Mouse (Mus musculus): ENCODE measurements around the gene Rtn4rl1. TPM values are rescaled to one million over a fixed set of nuclear protein-coding genes. Genes with fewer than 3 reads are reported as not detected.

Rtn4rl1 gene
- total and polyA plus RNA-seq, 2 experiments = 1.3 to 9.5 TPM

DNA sequence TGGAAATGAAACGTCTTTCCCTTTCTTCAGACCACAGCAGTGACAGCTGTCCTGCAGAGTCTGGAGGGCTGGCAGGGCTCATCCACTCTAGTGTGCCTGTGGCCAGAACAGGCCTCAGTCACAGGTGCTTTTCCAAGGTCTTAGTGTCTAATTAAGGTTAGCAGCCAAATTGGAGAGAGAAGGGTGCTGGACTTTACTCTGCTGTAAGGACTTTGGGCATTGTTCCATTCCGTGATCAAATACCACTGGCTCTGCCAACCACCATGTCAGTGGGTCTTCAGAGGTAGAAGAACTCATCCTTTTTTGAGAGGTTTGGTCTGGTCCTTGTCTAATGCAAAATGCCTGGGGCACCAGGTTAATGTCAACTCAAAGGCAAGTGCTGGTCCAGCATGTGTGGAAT, 95.5 kb downstream of the Rtn4rl1 start:
- no peaks in the 10 kb centered on the region for H3K27me3 ChIP-seq (ENCODE audit: control insufficient read depth, insufficient read depth, low read length)
- H3K27ac ChIP-seq (replicated peaks; ENCODE audit: insufficient read depth, low read depth, low read length) = no peak overlapping the region
- H3K36me3 ChIP-seq (ENCODE audit: control insufficient read depth, insufficient read depth, low read length) = no peaks in the 10 kb centered on the region
- H3K4me3 ChIP-seq (ENCODE audit: insufficient read depth, low read depth, low read length) = no peak overlapping the region
- H3K9ac ChIP-seq (ENCODE audit: low read depth, low read length) = no peak overlapping the region
- TF ChIP-seq POLR2A (IDR thresholded peaks at IDR 0.05; ENCODE audit: extremely low read depth, insufficient read depth, low read length) (no peak), CTCF (IDR thresholded peaks at IDR 0.05; ENCODE audit: low read depth, low read length) (no peak)
- WGBS = 25% methylated on average over 2 of the region's 2 CpGs
- DNase-seq (ENCODE audit: extremely low read depth, low read depth, low spot score) = peak; percentile 89
- no peaks in the 10 kb centered on the region for H3K79me2 ChIP-seq (ENCODE audit: control insufficient read depth, insufficient read depth, low read length)
- peaks cover 6% of the 10 kb centered on the region for H3K4me1 ChIP-seq (ENCODE audit: control insufficient read depth, insufficient read depth, low read length)

DNA sequence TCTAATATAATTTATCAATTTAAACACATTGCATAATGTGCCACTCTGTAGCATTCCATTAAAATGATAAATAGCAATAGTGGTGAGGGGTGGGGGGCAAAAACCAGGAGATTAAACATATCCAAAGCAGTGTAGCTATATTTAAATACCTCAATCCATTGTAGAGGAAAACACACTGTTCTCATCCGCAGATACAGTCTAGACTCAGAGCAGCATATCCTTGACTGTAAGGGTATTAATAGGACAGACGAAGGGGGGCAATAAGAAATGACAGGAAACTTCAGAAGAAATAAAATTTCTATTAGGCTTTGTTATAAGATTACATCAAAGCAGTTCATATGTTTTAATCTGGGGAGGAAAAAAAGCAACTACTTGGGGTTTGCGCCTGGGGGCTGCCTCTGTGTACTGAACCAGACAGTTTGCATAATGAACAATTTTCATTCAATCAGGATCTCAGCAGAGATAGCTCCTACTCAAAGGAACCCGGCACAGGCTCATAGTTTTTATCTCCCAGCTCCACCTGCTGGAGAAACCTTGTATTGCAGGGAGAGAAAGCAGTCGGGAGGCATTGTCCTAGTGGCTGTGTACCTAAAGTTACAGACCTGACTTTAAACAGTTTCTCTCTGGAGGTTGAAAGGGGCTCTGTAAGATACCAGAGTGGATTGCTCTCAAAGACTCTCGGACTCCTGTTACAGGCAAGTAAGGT, 97.1 kb downstream of the Rtn4rl1 start:
- Histone ChIP-seq H3K79me2 (ENCODE audit: control insufficient read depth, insufficient read depth, low read length) (no peaks in the 10 kb centered on the region), H3K9ac (ENCODE audit: low read depth, low read length) (no peak overlapping the region), H3K27ac (replicated peaks; ENCODE audit: insufficient read depth, low read depth, low read length) (no peak overlapping the region), H3K27me3 (ENCODE audit: control insufficient read depth, insufficient read depth, low read length) (no peaks in the 10 kb centered on the region), H3K4me1 (ENCODE audit: control insufficient read depth, insufficient read depth, low read length) (peaks cover 6% of the 10 kb centered on the region), H3K36me3 (ENCODE audit: control insufficient read depth, insufficient read depth, low read length) (no peaks in the 10 kb centered on the region), H3K4me3 (ENCODE audit: insufficient read depth, low read depth, low read length) (no peak overlapping the region)
- WGBS = 18% methylated on average over 6 of the region's 6 CpGs
- TF ChIP-seq POLR2A (IDR thresholded peaks at IDR 0.05; ENCODE audit: extremely low read depth, insufficient read depth, low read length) = no peak
- peak; percentile 66 for TF ChIP-seq CTCF (IDR thresholded peaks at IDR 0.05; ENCODE audit: low read depth, low read length)
- DNase-seq (ENCODE audit: extremely low read depth, low read depth, low spot score) = peak; percentile 72

- Histone ChIP-seq H3K27me3 (ENCODE audit: control insufficient read depth, insufficient read depth, low read length) (no peaks in the 10 kb centered on the region), H3K36me3 (ENCODE audit: control insufficient read depth, insufficient read depth, low read length) (no peaks in the 10 kb centered on the region), H3K27ac (replicated peaks; ENCODE audit: insufficient read depth, low read depth, low read length) (no peak overlapping the region), H3K9ac (ENCODE audit: low read depth, low read length) (no peak overlapping the region), H3K4me1 (ENCODE audit: control insufficient read depth, insufficient read depth, low read length) (peaks cover 6% of the 10 kb centered on the region), H3K4me3 (ENCODE audit: insufficient read depth, low read depth, low read length) (no peak overlapping the region), H3K79me2 (ENCODE audit: control insufficient read depth, insufficient read depth, low read length) (no peaks in the 10 kb centered on the region)
- DNase-seq (ENCODE audit: extremely low read depth, low read depth, low spot score) = peak; percentile 20
- 51% methylated on average over 25 of the region's 25 CpGs for WGBS
- TF ChIP-seq CTCF (IDR thresholded peaks at IDR 0.05; ENCODE audit: low read depth, low read length) (no peak), POLR2A (IDR thresholded peaks at IDR 0.05; ENCODE audit: extremely low read depth, insufficient read depth, low read length) (no peak)
These were observed 98.0 kb downstream of the Rtn4rl1 start for GRCm38 (mm10) chr11:75291389-75292215.

- TF ChIP-seq CTCF (IDR thresholded peaks at IDR 0.05; ENCODE audit: low read depth, low read length) (no peak), POLR2A (IDR thresholded peaks at IDR 0.05; ENCODE audit: extremely low read depth, insufficient read depth, low read length) (no peak)
- no peak overlapping the region for H3K27ac ChIP-seq (replicated peaks; ENCODE audit: insufficient read depth, low read depth, low read length)
- H3K9ac ChIP-seq (ENCODE audit: low read depth, low read length) = no peak overlapping the region
- no peaks in the 10 kb centered on the region for H3K27me3 ChIP-seq (ENCODE audit: control insufficient read depth, insufficient read depth, low read length)
- H3K4me1 ChIP-seq (ENCODE audit: control insufficient read depth, insufficient read depth, low read length) = peaks cover 6% of the 10 kb centered on the region
- no peak for DNase-seq (ENCODE audit: extremely low read depth, low read depth, low spot score)
- WGBS = 94% methylated on average over 7 of the region's 7 CpGs
- H3K4me3 ChIP-seq (ENCODE audit: insufficient read depth, low read depth, low read length) = no peak overlapping the region
- H3K79me2 ChIP-seq (ENCODE audit: control insufficient read depth, insufficient read depth, low read length) = no peaks in the 10 kb centered on the region
- H3K36me3 ChIP-seq (ENCODE audit: control insufficient read depth, insufficient read depth, low read length) = no peaks in the 10 kb centered on the region
These were observed 98.7 kb downstream of the Rtn4rl1 start for GRCm38 (mm10) chr11:75292281-75292680.

GRCm38 (mm10) chr11:75293852-75294361, 100.3 kb downstream of the Rtn4rl1 start:
- peaks cover 11% of the 10 kb centered on the region for H3K4me1 ChIP-seq (ENCODE audit: control insufficient read depth, insufficient read depth, low read length)
- no peak for DNase-seq (ENCODE audit: extremely low read depth, low read depth, low spot score)
- TF ChIP-seq CTCF (IDR thresholded peaks at IDR 0.05; ENCODE audit: low read depth, low read length) (no peak), POLR2A (IDR thresholded peaks at IDR 0.05; ENCODE audit: extremely low read depth, insufficient read depth, low read length) (no peak)
- no peaks in the 10 kb centered on the region for H3K79me2 ChIP-seq (ENCODE audit: control insufficient read depth, insufficient read depth, low read length)
- H3K4me3 ChIP-seq (ENCODE audit: insufficient read depth, low read depth, low read length) = no peak overlapping the region
- no peaks in the 10 kb centered on the region for H3K27me3 ChIP-seq (ENCODE audit: control insufficient read depth, insufficient read depth, low read length)
- no peak overlapping the region for H3K9ac ChIP-seq (ENCODE audit: low read depth, low read length)
- no peak overlapping the region for H3K27ac ChIP-seq (replicated peaks; ENCODE audit: insufficient read depth, low read depth, low read length)
- no peaks in the 10 kb centered on the region for H3K36me3 ChIP-seq (ENCODE audit: control insufficient read depth, insufficient read depth, low read length)
- 76% methylated on average over 21 of the region's 21 CpGs for WGBS

All from liver, adult 2 months (tissue).